Mouse (Mus musculus): ENCODE results near the gene Cldn14.

Gene Cldn14

GRCm38 (mm10) chr16:93910735-93911665 lies 97.6 kb downstream of the Cldn14 start:
- no peak for DNase-seq

GRCm38 (mm10) chr16:93909936-93910335 lies 98.7 kb downstream of the Cldn14 start:
- peak; percentile 8 for DNase-seq

GRCm38 (mm10) chr16:93908196-93908595 lies 100.4 kb downstream of the Cldn14 start:
- DNase-seq = no peak

GRCm38 (mm10) chr16:93907761-93908160 lies 100.9 kb downstream of the Cldn14 start:
- no peak for DNase-seq

- peak; percentile 77 for DNase-seq
Observed at GRCm38 (mm10) chr16:93906156-93907014, 102.3 kb downstream of the Cldn14 start.

- no peak for DNase-seq
Observed at GRCm38 (mm10) chr16:93903027-93903426, 105.6 kb downstream of the Cldn14 start.

GRCm38 (mm10) chr16:93893285-93893684 lies 115.4 kb downstream of the Cldn14 start:
- DNase-seq = no peak

GRCm38 (mm10) chr16:93890948-93891604 lies 117.6 kb downstream of the Cldn14 start:
- DNase-seq = no peak

GRCm38 (mm10) chr16:93888481-93888880 lies 120.2 kb downstream of the Cldn14 start:
- no peak for DNase-seq

GRCm38 (mm10) chr16:93884722-93885113 lies 123.9 kb downstream of the Cldn14 start:
- DNase-seq = no peak

GRCm38 (mm10) chr16:93884086-93884721 lies 124.4 kb downstream of the Cldn14 start:
- DNase-seq = no peak

- DNase-seq = peak; percentile 96
Observed at GRCm38 (mm10) chr16:93883423-93884085, 125.1 kb downstream of the Cldn14 start, which contains the start of gene Chaf1b. TSS of gene Chaf1b (plus strand) at chr16:93883901.

- DNase-seq = no peak
Observed at GRCm38 (mm10) chr16:93877612-93878380, 130.8 kb downstream of the Cldn14 start.

GRCm38 (mm10) chr16:93874841-93875240 lies 133.8 kb downstream of the Cldn14 start:
- DNase-seq = no peak
